Mouse (Mus musculus): ENCODE results near the gene Lrrfip1.

DNA sequence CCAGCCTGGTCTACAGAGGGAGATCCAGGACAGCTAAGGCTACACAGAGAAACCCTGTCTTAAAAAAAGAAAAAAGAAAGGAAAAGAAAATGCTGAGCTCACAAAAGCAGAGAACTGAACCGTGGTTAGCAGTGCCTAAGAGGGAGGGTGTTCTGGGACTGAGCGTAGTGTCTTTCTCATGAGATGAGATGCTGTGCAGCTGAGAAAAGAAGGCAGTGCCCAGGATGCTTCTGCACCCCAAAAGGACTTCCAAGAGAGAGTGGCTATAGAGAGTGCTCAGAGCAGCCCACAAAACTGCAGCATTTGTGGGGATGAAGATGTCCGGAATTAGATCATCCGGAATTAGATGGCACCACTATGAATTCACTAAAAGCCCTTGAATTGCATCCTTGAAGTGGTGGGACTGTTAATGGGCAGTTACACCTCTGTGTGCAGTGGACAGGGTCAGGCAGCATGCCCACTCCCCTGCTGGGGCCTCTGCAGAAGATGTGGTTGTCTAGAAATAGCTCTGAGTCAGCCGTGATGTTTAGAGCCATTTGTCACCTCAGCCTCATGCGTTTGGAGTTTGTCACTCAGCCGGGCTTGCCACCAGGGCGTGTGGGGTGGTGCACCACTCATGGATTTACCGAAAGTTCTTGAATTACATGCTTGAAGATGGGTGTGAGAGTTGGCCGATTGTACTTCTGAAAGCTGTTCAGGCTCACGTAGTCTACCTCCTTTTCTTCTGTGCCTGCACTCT is 23.8 kb downstream of the Lrrfip1 start:
- no peak for TF ChIP-seq GATA1 (IDR thresholded peaks at IDR 0.05; ENCODE audit: borderline replicate concordance, low read length)
- no peak for TF ChIP-seq FLI1 (IDR thresholded peaks at IDR 0.05; ENCODE audit: low read length)

Data from megakaryocyte, embryonic 14.5 days (primary cell).